Comparison of ENCODE assay signal across 22 mouse cellular contexts in the genomic region with DNA sequence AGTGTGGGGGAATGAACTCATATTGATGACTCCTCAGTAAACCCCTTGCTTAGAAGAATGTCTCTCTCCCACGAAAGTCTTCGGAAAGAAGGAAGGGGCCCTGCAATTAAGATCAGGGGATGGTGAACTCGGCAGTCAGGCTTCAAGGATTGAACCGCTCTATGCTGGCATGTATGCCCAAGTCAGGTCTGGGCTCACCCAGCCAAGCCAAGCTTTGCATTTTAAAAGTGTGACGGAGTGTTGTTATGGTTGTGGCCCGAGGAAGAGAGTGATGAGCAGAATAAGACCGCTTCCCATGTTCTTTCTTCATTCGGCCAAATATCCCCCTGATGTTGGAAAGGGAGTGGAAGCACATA. TPM values are rescaled to one million over a fixed set of nuclear protein-coding genes. Genes with fewer than 3 reads are reported as not detected.
DNase-seq lines count a peak whose midpoint lies in the region; ATAC-seq and TF ChIP-seq lines count a peak whose summit lies in the region.
"Had no signal": no experiment of that assay in that cellular context is flagged by ENCODE, and none has a peak within 500 bp of the region (broad histone marks: within the 10 kb centered on the region; RNA-seq: fewer than 3 reads in every experiment).

No protein-coding gene starts in this region.

- TF ChIP-seq CTCF in lung, postnatal 0 days (IDR thresholded peaks at IDR 0.05), result no peak
- no peak for TF ChIP-seq CTCF in stomach, postnatal 0 days (IDR thresholded peaks at IDR 0.05; ENCODE audit: low read depth)

- H3K9me3 ChIP-seq in embryonic facial prominence, embryonic 13.5 days, result no peaks in the 10 kb centered on the region
- no peaks in the 10 kb centered on the region for H3K9me3 ChIP-seq in embryonic facial prominence, embryonic 10.5 days
- H3K9me3 ChIP-seq in kidney, embryonic 15.5 days (replicated peaks), result no peaks in the 10 kb centered on the region
- no peaks in the 10 kb centered on the region for H3K9me3 ChIP-seq in lung, postnatal 0 days (ENCODE audit: low read length)
- no peaks in the 10 kb centered on the region for H3K9me3 ChIP-seq in stomach, postnatal 0 days (ENCODE audit: control insufficient read depth, low read length)
- H3K9me3 ChIP-seq: forebrain, embryonic 10.5 days; liver, embryonic 13.5 days had no signal

- no peaks in the 10 kb centered on the region for H3K36me3 ChIP-seq in embryonic facial prominence, embryonic 13.5 days
- H3K36me3 ChIP-seq in embryonic facial prominence, embryonic 10.5 days (replicated peaks), result no peaks in the 10 kb centered on the region
- H3K36me3 ChIP-seq in kidney, embryonic 15.5 days, result no peaks in the 10 kb centered on the region
- H3K36me3 ChIP-seq in lung, postnatal 0 days (ENCODE audit: insufficient read depth, low read length), result no peaks in the 10 kb centered on the region
- no peaks in the 10 kb centered on the region for H3K36me3 ChIP-seq in stomach, postnatal 0 days (ENCODE audit: control insufficient read depth, insufficient read depth, low read length)
- H3K36me3 ChIP-seq: forebrain, embryonic 10.5 days; liver, embryonic 13.5 days had no signal

- H3K27me3 ChIP-seq in embryonic facial prominence, embryonic 13.5 days, result no peaks in the 10 kb centered on the region
- no peaks in the 10 kb centered on the region for H3K27me3 ChIP-seq in embryonic facial prominence, embryonic 10.5 days (replicated peaks; ENCODE audit: low read depth, poor library complexity, severe bottlenecking)
- H3K27me3 ChIP-seq in kidney, embryonic 15.5 days, result no peaks in the 10 kb centered on the region
- no peaks in the 10 kb centered on the region for H3K27me3 ChIP-seq in lung, postnatal 0 days (replicated peaks; ENCODE audit: insufficient read depth, low read length)
- H3K27me3 ChIP-seq in stomach, postnatal 0 days (ENCODE audit: control insufficient read depth, insufficient read depth, low read length), result no peaks in the 10 kb centered on the region
- H3K27me3 ChIP-seq: liver, embryonic 13.5 days; Patski had no signal

- no peak overlapping the region for H3K4me2 ChIP-seq in embryonic facial prominence, embryonic 13.5 days
- no peak overlapping the region for H3K4me2 ChIP-seq in kidney, embryonic 15.5 days
- H3K4me2 ChIP-seq in lung, postnatal 0 days (replicated peaks; ENCODE audit: low read depth, low read length), result no peak overlapping the region
- H3K4me2 ChIP-seq in stomach, postnatal 0 days (replicated peaks; ENCODE audit: low read depth), result no peak overlapping the region
- H3K4me2 ChIP-seq: heart, embryonic 11.5 days; liver, embryonic 13.5 days; midbrain, embryonic 11.5 days had no signal

- peak overlapping the region; percentile 48; the same call in 1 of the 2 replicates for H3K27ac ChIP-seq in embryonic facial prominence, embryonic 13.5 days
- no peak overlapping the region for H3K27ac ChIP-seq in embryonic facial prominence, embryonic 10.5 days (replicated peaks)
- H3K27ac ChIP-seq in kidney, embryonic 15.5 days, result peak overlapping the region; percentile 85
- peak overlapping the region; percentile 75 for H3K27ac ChIP-seq in lung, postnatal 0 days (ENCODE audit: low read length)
- no peak overlapping the region for H3K27ac ChIP-seq in stomach, postnatal 0 days (replicated peaks)
- H3K27ac ChIP-seq: forebrain, embryonic 10.5 days; gastrocnemius, adult 2 months; liver, embryonic 13.5 days; macrophage had no signal

- 58% methylated on average over 8 of the region's 8 CpGs for WGBS in embryonic facial prominence, embryonic 13.5 days
- WGBS in embryonic facial prominence, embryonic 10.5 days, result 78% methylated on average over 8 of the region's 8 CpGs
- WGBS in kidney, embryonic 15.5 days, result 48% methylated on average over 8 of the region's 8 CpGs
- WGBS in lung, postnatal 0 days, result 57% methylated on average over 8 of the region's 8 CpGs
- 36% methylated on average over 8 of the region's 8 CpGs for WGBS in stomach, postnatal 0 days

- no peak overlapping the region for H3K4me3 ChIP-seq in embryonic facial prominence, embryonic 13.5 days
- H3K4me3 ChIP-seq in embryonic facial prominence, embryonic 10.5 days, result no peak overlapping the region
- H3K4me3 ChIP-seq in kidney, embryonic 15.5 days (replicated peaks), result no peak overlapping the region
- no peak overlapping the region for H3K4me3 ChIP-seq in lung, postnatal 0 days (ENCODE audit: low read depth, low read length)
- H3K4me3 ChIP-seq in stomach, postnatal 0 days (ENCODE audit: low read depth, low read length), result no peak overlapping the region
- H3K4me3 ChIP-seq: forebrain, embryonic 10.5 days; gastrocnemius, adult 2 months; liver, embryonic 13.5 days had no signal

- no peak for DNase-seq in embryonic facial prominence, embryonic 10.5 days (ENCODE audit: low spot score)
- no peak for DNase-seq in kidney, postnatal 14 days
- no peak for DNase-seq in lung, postnatal 0 days (ENCODE audit: low spot score)
- DNase-seq in lung, postnatal 10 days, result no peak
- DNase-seq in stomach, postnatal 0 days (ENCODE audit: low spot score), result no peak
- DNase-seq in thymus, postnatal 10 days (ENCODE audit: low spot score in 2 of 2), result no peak
- DNase-seq: adrenal gland, adult 8-10 months; cerebellum, adult 9-10 months; gastrocnemius, adult 2 months; kidney, postnatal 36 days; liver, embryonic 13.5 days; right cerebral cortex, postnatal 4 days; thymus, postnatal 4 days had no signal

- peak; percentile 20; the same call in 1 of the 2 replicates for TF ChIP-seq EP300 in lung, postnatal 0 days (IDR thresholded peaks at IDR 0.05)
- no peak for TF ChIP-seq EP300 in stomach, postnatal 0 days (optimal IDR thresholded peaks at IDR 0.05)

- ATAC-seq in embryonic facial prominence, embryonic 13.5 days (ENCODE audit: insufficient number of reproducible peaks, insufficient read depth, low FRiP score, low TSS enrichment, low read depth), result no peak
- ATAC-seq in kidney, embryonic 15.5 days (replicated peaks; ENCODE audit: low FRiP score), result no peak; the same call in 1 of the 2 replicates
- ATAC-seq in lung, postnatal 0 days, result no peak; the same call in 1 of the 2 replicates
- ATAC-seq in stomach, postnatal 0 days (ENCODE audit: low FRiP score, low TSS enrichment), result 0 out of 2 replicates have a peak, but pooled peaks have one; percentile 21
- ATAC-seq: CD4-positive, CD25-positive, alpha-beta regulatory T cell, adult 4 months; hindbrain, embryonic 16.5 days; Patski had no signal

- no peak overlapping the region for H3K9ac ChIP-seq in embryonic facial prominence, embryonic 13.5 days
- no peak overlapping the region for H3K9ac ChIP-seq in kidney, embryonic 15.5 days
- no peak overlapping the region for H3K9ac ChIP-seq in lung, postnatal 0 days (replicated peaks; ENCODE audit: low read depth)
- no peak overlapping the region for H3K9ac ChIP-seq in stomach, postnatal 0 days (ENCODE audit: low read length)
- H3K9ac ChIP-seq: liver, embryonic 13.5 days had no signal

- H3K4me1 ChIP-seq in embryonic facial prominence, embryonic 13.5 days, result peaks cover 15% of the 10 kb centered on the region
- peaks cover 20% of the 10 kb centered on the region for H3K4me1 ChIP-seq in embryonic facial prominence, embryonic 10.5 days
- peaks cover 22% of the 10 kb centered on the region; the same call in 1 of the 2 replicates for H3K4me1 ChIP-seq in kidney, embryonic 15.5 days
- H3K4me1 ChIP-seq in lung, postnatal 0 days (ENCODE audit: insufficient read depth, low read depth, low read length), result no peaks in the 10 kb centered on the region
- H3K4me1 ChIP-seq in stomach, postnatal 0 days (replicated peaks; ENCODE audit: control insufficient read depth, insufficient read depth), result no peaks in the 10 kb centered on the region
- H3K4me1 ChIP-seq: liver, embryonic 13.5 days had no signal

RNA-seq across cellular contexts. Expression of a gene that starts 46.9 kb away (rescaled TPM):
- 10.4 and 10.6 TPM in 2 replicates for polyA plus RNA-seq in embryonic facial prominence, embryonic 13.5 days (2015; fragmentation: Nextera tagmentation; extraction: Ambion mirVana)
- 11.3 and 11.8 TPM in 2 replicates for polyA plus RNA-seq in embryonic facial prominence, embryonic 10.5 days (2016; fragmentation: Nextera tagmentation; extraction: Ambion mirVana)
- polyA plus RNA-seq in kidney, embryonic 15.5 days (2015; fragmentation: Nextera tagmentation; extraction: Ambion mirVana), result 17.0 and 17.3 TPM in 2 replicates
- 9.1 and 10.2 TPM in 2 replicates for polyA plus RNA-seq in lung, postnatal 0 days (2015; fragmentation: Nextera tagmentation; extraction: Ambion mirVana)
- 4.3 and 5.6 TPM in 2 replicates for polyA plus RNA-seq in stomach, postnatal 0 days (2015; fragmentation: Nextera tagmentation; extraction: Ambion mirVana)

Comparison
In these comparisons a context has a peak if more than half of its experiments do, and no peak if none do; other contexts are left out.
1. H3K27ac ChIP-seq: peak in embryonic facial prominence, embryonic 13.5 days (single experiment), kidney, embryonic 15.5 days (single experiment) and lung, postnatal 0 days (single experiment); none in embryonic facial prominence, embryonic 10.5 days (single experiment) and stomach, postnatal 0 days (single experiment).